ENCODE assay signal across 9 mouse cellular contexts in genomic region chr2:31915112-31915511, GRCm38 (mm10). TPM values are rescaled to one million over a fixed set of nuclear protein-coding genes. Genes with fewer than 3 reads are reported as not detected.
DNase-seq lines count a peak whose midpoint lies in the region; ATAC-seq lines count a peak whose summit lies in the region.
"Had no signal": no experiment of that assay in that cellular context is flagged by ENCODE, and none has a peak within 500 bp of the region (broad histone marks: within the 10 kb centered on the region; RNA-seq: fewer than 3 reads in every experiment).

No protein-coding gene starts in this region.

- ATAC-seq in heart, embryonic 12.5 days (ENCODE audit: insufficient number of reproducible peaks, low FRiP score) = no peak
- no peak for ATAC-seq in embryonic facial prominence, embryonic 11.5 days (replicated peaks; ENCODE audit: insufficient number of reproducible peaks, low FRiP score, low TSS enrichment, low read depth)
- ATAC-seq in neural tube, embryonic 11.5 days (ENCODE audit: insufficient read depth, low FRiP score, low TSS enrichment) = no peak

- no peaks in the 10 kb centered on the region for H3K9me3 ChIP-seq in heart, embryonic 12.5 days (replicated peaks)
- no peaks in the 10 kb centered on the region for H3K9me3 ChIP-seq in embryonic facial prominence, embryonic 11.5 days (replicated peaks; ENCODE audit: control insufficient read depth, low read length)
- no peaks in the 10 kb centered on the region for H3K9me3 ChIP-seq in limb, embryonic 10.5 days (replicated peaks)
- H3K9me3 ChIP-seq in neural tube, embryonic 11.5 days (ENCODE audit: control insufficient read depth, low read length) = no peaks in the 10 kb centered on the region
- H3K9me3 ChIP-seq: embryonic facial prominence, embryonic 13.5 days had no signal

- H3K27ac ChIP-seq in heart, embryonic 12.5 days (ENCODE audit: poor library complexity, severe bottlenecking) = no peak overlapping the region
- no peak overlapping the region for H3K27ac ChIP-seq in embryonic facial prominence, embryonic 11.5 days (replicated peaks; ENCODE audit: low read depth, low read length)
- H3K27ac ChIP-seq in limb, embryonic 10.5 days = no peak overlapping the region
- no peak overlapping the region for H3K27ac ChIP-seq in neural tube, embryonic 11.5 days (ENCODE audit: low read depth, low read length)
- H3K27ac ChIP-seq: embryonic facial prominence, embryonic 13.5 days had no signal

- no peaks in the 10 kb centered on the region for H3K36me3 ChIP-seq in heart, embryonic 12.5 days
- no peaks in the 10 kb centered on the region for H3K36me3 ChIP-seq in embryonic facial prominence, embryonic 11.5 days (replicated peaks; ENCODE audit: control insufficient read depth, insufficient read depth, low read depth, low read length)
- no peaks in the 10 kb centered on the region for H3K36me3 ChIP-seq in limb, embryonic 10.5 days
- H3K36me3 ChIP-seq in neural tube, embryonic 11.5 days (ENCODE audit: control insufficient read depth, insufficient read depth, low read length) = no peaks in the 10 kb centered on the region
- H3K36me3 ChIP-seq: embryonic facial prominence, embryonic 13.5 days had no signal

- H3K27me3 ChIP-seq in heart, embryonic 12.5 days (replicated peaks) = peaks cover 29% of the 10 kb centered on the region
- H3K27me3 ChIP-seq in embryonic facial prominence, embryonic 11.5 days (ENCODE audit: control insufficient read depth, insufficient read depth, low read length) = no peaks in the 10 kb centered on the region
- H3K27me3 ChIP-seq in limb, embryonic 10.5 days (ENCODE audit: low read depth, poor library complexity, severe bottlenecking) = no peaks in the 10 kb centered on the region
- no peaks in the 10 kb centered on the region for H3K27me3 ChIP-seq in neural tube, embryonic 11.5 days (ENCODE audit: control insufficient read depth, insufficient read depth, low read length)

- no peak overlapping the region for H3K4me2 ChIP-seq in heart, embryonic 12.5 days
- no peak overlapping the region for H3K4me2 ChIP-seq in embryonic facial prominence, embryonic 11.5 days (ENCODE audit: low read depth, low read length)
- no peak overlapping the region for H3K4me2 ChIP-seq in neural tube, embryonic 11.5 days (ENCODE audit: low read depth)
- H3K4me2 ChIP-seq: embryonic facial prominence, embryonic 13.5 days had no signal

- H3K9ac ChIP-seq in heart, embryonic 12.5 days = no peak overlapping the region
- H3K9ac ChIP-seq in embryonic facial prominence, embryonic 11.5 days (replicated peaks; ENCODE audit: low read length) = no peak overlapping the region
- no peak overlapping the region for H3K9ac ChIP-seq in neural tube, embryonic 11.5 days (ENCODE audit: low read length)
- H3K9ac ChIP-seq: embryonic facial prominence, embryonic 13.5 days had no signal

- no peak overlapping the region for H3K4me3 ChIP-seq in heart, embryonic 12.5 days
- H3K4me3 ChIP-seq in embryonic facial prominence, embryonic 11.5 days (ENCODE audit: low read depth, low read length) = no peak overlapping the region
- H3K4me3 ChIP-seq in limb, embryonic 10.5 days = no peak overlapping the region
- no peak overlapping the region for H3K4me3 ChIP-seq in neural tube, embryonic 11.5 days (ENCODE audit: low read depth, low read length)
- H3K4me3 ChIP-seq: embryonic facial prominence, embryonic 13.5 days had no signal

- no peaks in the 10 kb centered on the region for H3K4me1 ChIP-seq in heart, embryonic 12.5 days (replicated peaks)
- H3K4me1 ChIP-seq in embryonic facial prominence, embryonic 11.5 days (ENCODE audit: control insufficient read depth, insufficient read depth, low read length) = no peaks in the 10 kb centered on the region
- no peaks in the 10 kb centered on the region for H3K4me1 ChIP-seq in limb, embryonic 10.5 days
- no peaks in the 10 kb centered on the region for H3K4me1 ChIP-seq in neural tube, embryonic 11.5 days (ENCODE audit: control insufficient read depth, insufficient read depth, low read length)
- H3K4me1 ChIP-seq: embryonic facial prominence, embryonic 13.5 days had no signal

- 25% methylated on average over 4 of the region's 4 CpGs for WGBS in heart, embryonic 12.5 days
- WGBS in embryonic facial prominence, embryonic 11.5 days = 18% methylated on average over 4 of the region's 4 CpGs
- 22% methylated on average over 4 of the region's 4 CpGs for WGBS in limb, embryonic 10.5 days
- WGBS in neural tube, embryonic 11.5 days = 22% methylated on average over 4 of the region's 4 CpGs

- DNase-seq in heart, adult 8-10 months (ENCODE audit: low spot score) = peak; percentile 68
- DNase-seq in adrenal gland, postnatal 25 days = peak; percentile 78
- DNase-seq in embryonic facial prominence, embryonic 11.5 days (ENCODE audit: low spot score) = peak; percentile 87
- peak; percentile 39 for DNase-seq in hindlimb bud, embryonic 11.5 days (ENCODE audit: extremely low spot score, low read depth, low spot score)
- DNase-seq in limb, embryonic 10.5 days (ENCODE audit: low spot score) = peak; percentile 80
- peak; percentile 84 for DNase-seq in neural tube, embryonic 11.5 days (ENCODE audit: low spot score)
- peak; percentile 21 to 24 for DNase-seq in thymus, adult 18-20 months

RNA-seq across cellular contexts. Expression of gene Lamc3, which starts 28.0 kb away (rescaled TPM):
- under 1 TPM; 0.41 to 0.75 (median 0.55) TPM for total RNA-seq in heart, adult 8-10 months (2022)
- 1.1 and 1.3 TPM in 2 replicates for polyA plus RNA-seq in heart, embryonic 12.5 days (2016; fragmentation: Nextera tagmentation; extraction: Ambion mirVana)
- 12.8 and 15.9 TPM in 2 replicates for total RNA-seq in adrenal gland, postnatal 25 days (2021)
- polyA plus RNA-seq in embryonic facial prominence, embryonic 11.5 days (2014; fragmentation: Nextera tagmentation; extraction: Ambion mirVana) = 0.84 and 1.2 TPM in 2 replicates
- polyA plus RNA-seq in limb, embryonic 10.5 days (2016; fragmentation: Nextera tagmentation; extraction: Ambion mirVana) = 0.15 and 0.16 TPM in 2 replicates
- polyA plus RNA-seq in neural tube, embryonic 11.5 days (2014; fragmentation: Nextera tagmentation; extraction: Ambion mirVana) = 6.6 and 8.1 TPM in 2 replicates

RNA-seq across cellular contexts. Expression of gene Aif1l, which starts 34.8 kb away (rescaled TPM):
- total RNA-seq in heart, adult 8-10 months (2022) = 1 to 10 TPM; 2.2 to 4.2 (median 2.9) TPM
- polyA plus RNA-seq in heart, embryonic 12.5 days (2016; fragmentation: Nextera tagmentation; extraction: Ambion mirVana) = 80.5 and 81.6 TPM in 2 replicates
- 7.1 and 11.0 TPM in 2 replicates for total RNA-seq in adrenal gland, postnatal 25 days (2021)
- polyA plus RNA-seq in embryonic facial prominence, embryonic 11.5 days (2014; fragmentation: Nextera tagmentation; extraction: Ambion mirVana) = 83.5 and 84.3 TPM in 2 replicates
- 107 and 120 TPM in 2 replicates for polyA plus RNA-seq in limb, embryonic 10.5 days (2016; fragmentation: Nextera tagmentation; extraction: Ambion mirVana)
- 53.5 and 60.3 TPM in 2 replicates for polyA plus RNA-seq in neural tube, embryonic 11.5 days (2014; fragmentation: Nextera tagmentation; extraction: Ambion mirVana)

RNA-seq across cellular contexts. Expression of gene Nup214, which starts 59.1 kb away (rescaled TPM):
- total RNA-seq in heart, adult 8-10 months (2022) = 10 to 100 TPM; 27.1 to 36.7 (median 34.4) TPM
- 59.8 and 63.4 TPM in 2 replicates for polyA plus RNA-seq in heart, embryonic 12.5 days (2016; fragmentation: Nextera tagmentation; extraction: Ambion mirVana)
- 73.5 and 77.2 TPM in 2 replicates for total RNA-seq in adrenal gland, postnatal 25 days (2021)
- polyA plus RNA-seq in embryonic facial prominence, embryonic 11.5 days (2014; fragmentation: Nextera tagmentation; extraction: Ambion mirVana) = 74.7 and 78.2 TPM in 2 replicates
- polyA plus RNA-seq in limb, embryonic 10.5 days (2016; fragmentation: Nextera tagmentation; extraction: Ambion mirVana) = 114 and 122 TPM in 2 replicates
- polyA plus RNA-seq in neural tube, embryonic 11.5 days (2014; fragmentation: Nextera tagmentation; extraction: Ambion mirVana) = 71.2 and 72.7 TPM in 2 replicates

Comparison
In these comparisons a context has a peak if more than half of its experiments do, and no peak if none do; other contexts are left out.
1. DNase-seq: peak in every context shown above with its lines; median percentile 87 in embryonic facial prominence, embryonic 11.5 days; 84 in neural tube, embryonic 11.5 days; 80 in limb, embryonic 10.5 days; 78 in adrenal gland, postnatal 25 days; 68 in heart, adult 8-10 months; 39 in hindlimb bud, embryonic 11.5 days; 22 in thymus, adult 18-20 months.